Mouse (Mus musculus) lung, adult 2 months (tissue): Measurements from ENCODE around the gene Gtf2ird2.

ENCODE experiments used
- CTCF ChIP-seq: fragments of 200-500 bp; IDR thresholded peaks from 2 replicates; pipeline ENCODE4 v1.5.1; 2011; ENCODE audit warnings: mild to moderate bottlenecking, low read length, control low read depth; ENCODE audit not compliant: insufficient read depth
- POLR2A ChIP-seq: fragments of 200-500 bp; IDR thresholded peaks from 2 replicates; pipeline ENCODE4 v1.6.1; 2011; ENCODE audit warnings: low read depth, mild to moderate bottlenecking, control low read depth, low read length, borderline replicate concordance; ENCODE audit errors: extremely low read depth

DNA sequence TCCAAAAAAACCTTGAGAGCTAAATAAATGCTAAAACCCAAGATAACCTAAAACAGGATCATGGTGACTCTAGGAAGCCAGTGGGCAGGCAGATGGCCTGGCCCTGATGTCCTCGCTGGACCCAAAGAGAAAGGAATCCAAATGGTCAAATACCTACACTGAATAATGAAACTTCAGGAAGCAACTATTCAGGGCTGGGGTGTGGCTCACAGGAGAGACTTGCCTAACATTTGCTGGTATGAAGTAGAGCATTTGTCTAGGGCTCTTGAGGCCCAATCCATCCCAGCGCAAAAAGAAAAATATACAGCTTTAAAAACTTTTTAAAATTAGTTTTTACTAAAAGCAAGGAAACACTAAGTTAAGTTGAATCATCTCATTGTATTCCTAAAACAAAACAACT, 75.1 kb downstream of the Gtf2ird2 start:
- TF ChIP-seq CTCF (no peak), POLR2A (no peak)
